Mouse (Mus musculus) forebrain, embryonic 14.5 days (tissue): ENCODE measurements around the gene Trim28. TPM values are rescaled to one million over a fixed set of nuclear protein-coding genes. Genes with fewer than 3 reads are reported as not detected.

Experiments used
- ATAC-seq: fragments of 200-750 bp; cut with Nextera tagmentation; 2 replicates; pipeline ENCODE4 v1.8.0; 2017; ENCODE audit warnings: mild to moderate bottlenecking, moderate library complexity
- DNase-seq: peaks from one replicate; pipeline ENCODE4 v3.0.0-alpha.2; 2015; ENCODE audit warnings: low spot score
- H3K27ac ChIP-seq: fragments of 300-500 bp; sonication (generic); 2 replicates; pipeline ENCODE4 v1.5.1; 2014; ENCODE audit warnings: low read depth, mild to moderate bottlenecking, control low read depth, low read length, moderate library complexity
- H3K27me3 ChIP-seq: fragments of 300-500 bp; sonication (generic); replicated peaks from 2 replicates; pipeline ENCODE4 v1.6.1; 2014; ENCODE audit warnings: low read length, control low read depth, mixed read lengths; ENCODE audit not compliant: control insufficient read depth, insufficient read depth
- H3K36me3 ChIP-seq: fragments of 300-500 bp; sonication (generic); 2 replicates; pipeline ENCODE4 v1.6.1; 2014; ENCODE audit warnings: low read length, control low read depth; ENCODE audit not compliant: control insufficient read depth, insufficient read depth
- H3K4me1 ChIP-seq: fragments of 300-500 bp; sonication (generic); 2 replicates; pipeline ENCODE4 v1.6.1; 2014; ENCODE audit warnings: antibody characterized with exemption, low read length, control low read depth; ENCODE audit not compliant: control insufficient read depth, insufficient read depth
- H3K4me2 ChIP-seq: fragments of 300-500 bp; sonication (generic); 2 replicates; pipeline ENCODE4 v1.6.1; 2014; ENCODE audit warnings: mild to moderate bottlenecking, control low read depth, low read length
- H3K4me3 ChIP-seq: fragments of 300-500 bp; sonication (generic); 2 replicates; pipeline ENCODE4 v1.5.1; 2014; ENCODE audit warnings: low read depth, low read length, control low read depth
- H3K9ac ChIP-seq: fragments of 300-500 bp; sonication (generic); 2 replicates; pipeline ENCODE4 v1.6.1; 2014; ENCODE audit warnings: mild to moderate bottlenecking, low read length, control low read depth, moderate library complexity
- H3K9me3 ChIP-seq: fragments of 300-500 bp; sonication (generic); replicated peaks from 2 replicates; pipeline ENCODE4 v1.6.1; 2016; ENCODE audit warnings: low read length, control low read depth, mixed read lengths; ENCODE audit not compliant: control insufficient read depth
- WGBS: fragments of 180-500 bp; shearing (Covaris S2); extraction: QIAGEN DNeasy Blood & Tissue Kit; methylation state at CpG from one replicate; pipeline ENCODE4 v1.1.7; 2014; 5-methylcytosine and 5-hydroxymethylcytosine counted together
- polyA plus RNA-seq: library from polyadenylated mRNA; unstranded; fragments of >200 nt; fragmentation: Nextera tagmentation; extraction: Ambion mirVana; gene quantifications from 2 replicates; pipeline ENCODE4 v1.2.1, GENCODE M21; 2014

Gene Trim28
- polyA plus RNA-seq, 1 experiment from 2014 or later, result 317 TPM

- DNase-seq, result no peak
- Histone ChIP-seq H3K27ac (no peak overlapping the region), H3K36me3 (peaks cover 44% of the 10 kb centered on the region), H3K9me3 (no peaks in the 10 kb centered on the region), H3K4me1 (peaks cover 12% of the 10 kb centered on the region), H3K27me3 (no peaks in the 10 kb centered on the region), H3K9ac (no peak overlapping the region), H3K4me2 (0 out of 2 replicates have a peak overlapping the region, but pooled peaks have one; percentile 7), H3K4me3 (no peak overlapping the region)
- WGBS, result 44% methylated on average over 56 of the region's 57 CpGs
- ATAC-seq, result no peak
Measured at GRCm38 (mm10) chr7:13007341-13008092, 8.6 kb downstream of the Trim28 start.

- ATAC-seq, result peak; percentile 92
- Histone ChIP-seq H3K9me3 (no peaks in the 10 kb centered on the region), H3K4me2 (peak overlapping the region; percentile 71), H3K4me1 (peaks cover 12% of the 10 kb centered on the region), H3K4me3 (peak overlapping the region; percentile 51), H3K36me3 (peaks cover 35% of the 10 kb centered on the region), H3K27ac (peak overlapping the region; percentile 88), H3K9ac (peak overlapping the region; percentile 70), H3K27me3 (no peaks in the 10 kb centered on the region)
- WGBS, result under 1% methylated on average over 42 of the region's 42 CpGs
- DNase-seq, result peak; percentile 97
Measured at GRCm38 (mm10) chr7:13009143-13010004, 10.5 kb downstream of the Trim28 start.

DNA sequence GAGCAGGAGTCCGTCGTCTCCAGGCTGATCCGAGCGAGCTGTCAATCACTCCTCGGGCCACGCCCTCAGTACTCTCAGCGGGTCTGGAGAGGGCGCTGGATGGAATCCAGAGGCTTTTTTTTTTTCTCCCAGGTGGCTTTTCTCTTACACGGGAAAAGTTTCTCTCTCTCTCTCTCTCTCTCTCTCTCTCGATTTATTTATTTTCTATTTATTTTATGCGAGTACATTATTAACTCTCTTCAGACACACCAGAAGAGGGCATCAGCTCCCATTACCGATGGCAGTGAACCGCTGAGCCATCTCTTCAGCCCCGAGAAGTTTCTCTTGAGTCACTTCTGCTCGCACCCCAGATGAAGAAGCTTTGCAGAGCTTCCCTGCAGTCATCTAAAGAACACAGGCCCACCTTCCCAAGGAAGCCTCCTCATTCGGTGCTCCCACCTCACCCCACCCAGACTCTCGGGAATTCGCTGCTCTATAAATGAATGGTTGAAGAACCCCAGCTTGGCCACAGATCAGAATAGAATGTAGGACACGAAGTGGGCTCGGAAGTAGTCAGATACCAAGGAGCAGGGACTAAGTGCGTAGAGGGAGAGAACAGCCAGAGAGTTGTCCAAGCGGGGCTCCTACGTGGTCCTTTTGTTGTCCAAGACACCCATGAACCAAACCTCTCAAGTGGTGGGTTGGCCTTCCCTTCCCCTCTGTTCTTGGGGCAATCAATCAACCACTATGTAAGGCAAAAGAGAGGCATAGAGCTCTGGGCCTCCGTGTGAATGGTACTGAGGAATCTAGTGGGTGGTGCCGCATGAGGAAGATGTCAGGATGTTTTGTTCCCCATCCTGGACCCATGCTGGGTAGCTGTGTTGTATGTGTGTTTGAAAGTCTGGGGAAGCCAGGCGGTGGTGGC, 11.3 kb downstream of the Trim28 start, which contains the start of gene Zbtb45:
Zbtb45 (minus strand) TSS at position 30 of the 904 bp plus-strand sequence.
- H3K36me3 ChIP-seq, result peaks cover 28% of the 10 kb centered on the region
- 10% methylated on average over 26 of the region's 26 CpGs for WGBS
- peak within 1 kb of the TSS; percentile 88 for H3K27ac ChIP-seq
- peak within 1 kb of the TSS; percentile 70 for H3K9ac ChIP-seq
- no peak for DNase-seq
- H3K27me3 ChIP-seq, result no peaks in the 10 kb centered on the region
- no peaks in the 10 kb centered on the region for H3K9me3 ChIP-seq
- no peak for ATAC-seq
- peaks cover 12% of the 10 kb centered on the region for H3K4me1 ChIP-seq
- peak within 1 kb of the TSS; percentile 71 for H3K4me2 ChIP-seq
- peak within 1 kb of the TSS; percentile 51 for H3K4me3 ChIP-seq

GRCm38 (mm10) chr7:13013671-13014070, 14.8 kb downstream of the Trim28 start:
- ATAC-seq, result no peak
- 72% methylated on average over 4 of the region's 4 CpGs for WGBS

DNA sequence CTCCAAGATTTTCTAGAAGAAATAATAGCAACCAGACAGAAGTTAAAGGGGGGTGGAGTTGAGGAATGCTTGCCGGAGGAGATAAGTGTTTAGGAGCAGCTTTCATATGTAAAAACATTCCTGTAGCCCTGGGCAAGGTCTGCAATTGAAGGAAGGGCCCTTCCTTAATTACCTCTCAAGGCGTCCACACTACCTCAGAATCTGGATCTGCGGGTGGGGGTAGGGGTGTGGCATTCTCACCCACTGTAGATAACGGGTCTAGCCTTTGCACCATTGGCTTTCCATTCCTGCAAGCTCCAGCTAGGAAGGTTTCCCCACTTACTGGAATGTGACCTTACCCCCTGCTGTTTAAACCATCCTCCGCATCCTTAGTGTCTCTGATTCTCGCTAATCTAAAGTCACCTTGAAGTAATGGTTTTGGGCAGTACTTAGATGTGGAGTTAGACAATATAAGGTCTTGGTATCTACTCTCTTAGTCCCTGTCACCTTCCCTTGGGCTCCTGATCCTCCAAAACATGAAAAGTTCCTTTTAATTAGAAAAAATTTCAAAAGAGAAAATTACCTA, 15.4 kb downstream of the Trim28 start:
- H3K4me3 ChIP-seq, result no peak overlapping the region
- H3K4me1 ChIP-seq, result peaks cover 6% of the 10 kb centered on the region; the same call in 1 of the 2 replicates
- no peak overlapping the region for H3K9ac ChIP-seq
- WGBS, result 47% methylated on average over 6 of the region's 6 CpGs
- H3K36me3 ChIP-seq, result no peaks in the 10 kb centered on the region
- no peaks in the 10 kb centered on the region for H3K9me3 ChIP-seq
- no peak overlapping the region for H3K27ac ChIP-seq
- DNase-seq (no peak), ATAC-seq (no peak)
- no peaks in the 10 kb centered on the region for H3K27me3 ChIP-seq
- H3K4me2 ChIP-seq, result no peak overlapping the region

More at GRCm38 (mm10) chr7:13013671-13014070, 14.8 kb downstream of the Trim28 start:
- no peak overlapping the region for H3K27ac ChIP-seq
- peaks cover 8% of the 10 kb centered on the region; the same call in 1 of the 2 replicates for H3K4me1 ChIP-seq
- no peak overlapping the region for H3K9ac ChIP-seq
- DNase-seq, result no peak
- no peaks in the 10 kb centered on the region for H3K27me3 ChIP-seq
- H3K4me2 ChIP-seq, result no peak overlapping the region
- no peaks in the 10 kb centered on the region for H3K36me3 ChIP-seq
- H3K9me3 ChIP-seq, result no peaks in the 10 kb centered on the region
- no peak overlapping the region for H3K4me3 ChIP-seq

DNA sequence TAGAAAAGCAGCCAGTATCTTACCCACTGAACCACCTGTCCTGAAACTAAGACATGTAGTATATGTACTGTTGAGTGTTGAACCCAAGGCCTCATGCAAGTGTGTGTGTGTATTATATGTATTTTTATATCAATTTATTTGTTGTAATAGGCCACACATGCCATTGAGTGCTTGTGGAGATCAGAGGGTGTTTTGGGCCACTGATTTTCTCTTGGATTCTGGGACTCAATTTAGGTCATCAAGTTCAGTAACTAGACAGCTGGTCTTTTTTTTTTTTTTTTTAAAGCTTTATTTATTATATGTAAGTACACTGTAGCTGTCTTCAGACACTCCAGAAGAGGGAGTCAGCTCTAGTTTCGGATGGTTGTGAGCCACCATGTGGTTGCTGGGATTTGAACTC, 16.3 kb downstream of the Trim28 start:
- no peaks in the 10 kb centered on the region for H3K36me3 ChIP-seq
- DNase-seq, result no peak
- 75% methylated on average over 1 of the region's 1 CpGs for WGBS
- no peak overlapping the region for H3K4me2 ChIP-seq
- H3K27ac ChIP-seq, result no peak overlapping the region
- H3K27me3 ChIP-seq, result no peaks in the 10 kb centered on the region
- peaks cover 5% of the 10 kb centered on the region; the same call in 1 of the 2 replicates for H3K4me1 ChIP-seq
- no peak for ATAC-seq
- no peak overlapping the region for H3K4me3 ChIP-seq
- no peaks in the 10 kb centered on the region for H3K9me3 ChIP-seq
- H3K9ac ChIP-seq, result no peak overlapping the region

- peak overlapping the region; percentile 87 for H3K4me2 ChIP-seq
- no peaks in the 10 kb centered on the region for H3K27me3 ChIP-seq
- H3K27ac ChIP-seq, result peak overlapping the region; percentile 99
- 4% methylated on average over 31 of the region's 31 CpGs for WGBS
- ATAC-seq (peak; percentile 43), DNase-seq (peak; percentile 85)
- H3K4me1 ChIP-seq, result peaks cover 11% of the 10 kb centered on the region
- H3K4me3 ChIP-seq, result peak overlapping the region; percentile 92
- H3K9me3 ChIP-seq, result no peaks in the 10 kb centered on the region
- peak overlapping the region; percentile 70 for H3K9ac ChIP-seq
- H3K36me3 ChIP-seq, result peaks cover 27% of the 10 kb centered on the region
Measured at GRCm38 (mm10) chr7:13022773-13023535, 24.0 kb downstream of the Trim28 start.
